Mouse (Mus musculus) heart, embryonic 16.5 days (tissue): Measurements from ENCODE around the gene Pcnx3. TPM values are rescaled to one million over a fixed set of nuclear protein-coding genes. Genes with fewer than 3 reads are reported as not detected.

Experiments used
- ATAC-seq: fragments of 200-750 bp; cut with Nextera tagmentation; replicated peaks from 2 replicates; pipeline ENCODE4 v1.8.0; 2017; ENCODE audit warnings: moderate number of reproducible peaks; ENCODE audit not compliant: insufficient read depth, low FRiP score; ENCODE audit errors: extremely low read depth
- H3K27ac ChIP-seq: fragments of 300-500 bp; sonication (generic); 2 replicates; pipeline ENCODE4 v1.5.1; 2014; ENCODE audit warnings: mild to moderate bottlenecking, low read length, control low read depth, moderate library complexity
- H3K27me3 ChIP-seq: fragments of 300-500 bp; sonication (generic); 2 replicates; pipeline ENCODE4 v1.6.1; 2014; ENCODE audit warnings: low read length, mixed read lengths; ENCODE audit not compliant: control insufficient read depth, insufficient read depth
- H3K36me3 ChIP-seq: fragments of 300-500 bp; sonication (generic); 2 replicates; pipeline ENCODE4 v1.6.1; 2014; ENCODE audit not compliant: control insufficient read depth, insufficient read depth
- H3K4me1 ChIP-seq: fragments of 300-500 bp; sonication (generic); 2 replicates; pipeline ENCODE4 v1.6.1; 2014; ENCODE audit warnings: low read length, mixed read lengths; ENCODE audit not compliant: control insufficient read depth, insufficient read depth
- H3K4me2 ChIP-seq: fragments of 300-500 bp; sonication (generic); 2 replicates; pipeline ENCODE4 v1.6.1; 2014; ENCODE audit warnings: low read depth, mild to moderate bottlenecking, control low read depth, low read length
- H3K4me3 ChIP-seq: fragments of 300-500 bp; sonication (generic); 2 replicates; pipeline ENCODE4 v1.5.1; 2014; ENCODE audit warnings: mild to moderate bottlenecking, control low read depth, low read length
- H3K9ac ChIP-seq: fragments of 300-500 bp; sonication (generic); 2 replicates; pipeline ENCODE4 v1.6.1; 2014; ENCODE audit warnings: low read length, control low read depth
- H3K9me3 ChIP-seq: fragments of 300-500 bp; sonication (generic); replicated peaks from 2 replicates; pipeline ENCODE4 v1.6.1; 2016; ENCODE audit warnings: low read length; ENCODE audit not compliant: control insufficient read depth
- WGBS: fragments of 180-500 bp; shearing (Covaris S2); extraction: QIAGEN DNeasy Blood & Tissue Kit; methylation state at CpG from one replicate; pipeline ENCODE4 v1.1.7; 2014; 5-methylcytosine and 5-hydroxymethylcytosine counted together
- polyA plus RNA-seq: library from polyadenylated mRNA; unstranded; fragments of >200 nt; fragmentation: Nextera tagmentation; extraction: Ambion mirVana; gene quantifications from 2 replicates; pipeline ENCODE4 v1.2.1, GENCODE M21; 2015

The Pcnx3 gene
- polyA plus RNA-seq, 1 experiment from 2014 or later = 11.5 TPM

GRCm38 (mm10) chr19:5653969-5654719 is 34.6 kb downstream of the Pcnx3 start:
- H3K4me3 ChIP-seq = peak overlapping the region; percentile 48
- H3K9me3 ChIP-seq = no peaks in the 10 kb centered on the region
- H3K4me1 ChIP-seq = peaks cover 10% of the 10 kb centered on the region
- H3K36me3 ChIP-seq = peaks cover 11% of the 10 kb centered on the region
- peak overlapping the region; percentile 74 for H3K4me2 ChIP-seq
- peaks cover 9% of the 10 kb centered on the region; the same call in 1 of the 2 replicates for H3K27me3 ChIP-seq
- H3K27ac ChIP-seq = no peak overlapping the region
- H3K9ac ChIP-seq = peak overlapping the region; percentile 50
- WGBS = 30% methylated on average over 62 of the region's 62 CpGs
- ATAC-seq = no peak

- H3K9me3 ChIP-seq = no peaks in the 10 kb centered on the region
- no peak overlapping the region for H3K9ac ChIP-seq
- no peak overlapping the region for H3K27ac ChIP-seq
- H3K4me3 ChIP-seq = no peak overlapping the region
- H3K36me3 ChIP-seq = peaks cover 14% of the 10 kb centered on the region
- H3K4me2 ChIP-seq = no peak overlapping the region
- 85% methylated on average over 6 of the region's 6 CpGs for WGBS
- peaks cover 21% of the 10 kb centered on the region for H3K4me1 ChIP-seq
- no peak for ATAC-seq
- H3K27me3 ChIP-seq = peaks cover 9% of the 10 kb centered on the region; the same call in 1 of the 2 replicates
Observed at GRCm38 (mm10) chr19:5652570-5652969, 36.1 kb downstream of the Pcnx3 start.

GRCm38 (mm10) chr19:5651502-5652274 is 37.0 kb downstream of the Pcnx3 start:
- H3K36me3 ChIP-seq = peaks cover 22% of the 10 kb centered on the region
- H3K27me3 ChIP-seq = peaks cover 9% of the 10 kb centered on the region; the same call in 1 of the 2 replicates
- H3K4me1 ChIP-seq = peaks cover 21% of the 10 kb centered on the region
- H3K4me2 ChIP-seq = no peak overlapping the region
- no peak overlapping the region for H3K4me3 ChIP-seq
- H3K9ac ChIP-seq = no peak overlapping the region
- WGBS = 66% methylated on average over 13 of the region's 13 CpGs
- no peak overlapping the region for H3K27ac ChIP-seq
- ATAC-seq = no peak
- H3K9me3 ChIP-seq = no peaks in the 10 kb centered on the region

- peaks cover 21% of the 10 kb centered on the region for H3K4me1 ChIP-seq
- peaks cover 33% of the 10 kb centered on the region for H3K36me3 ChIP-seq
- H3K4me2 ChIP-seq = peak overlapping the region; percentile 69
- 54% methylated on average over 6 of the region's 6 CpGs for WGBS
- H3K4me3 ChIP-seq = peak overlapping the region; percentile 40
- peak overlapping the region; percentile 61 for H3K9ac ChIP-seq
- ATAC-seq = peak; percentile 12
- H3K27ac ChIP-seq = peak overlapping the region; percentile 85
- H3K27me3 ChIP-seq = peaks cover 3% of the 10 kb centered on the region; the same call in 1 of the 2 replicates
- no peaks in the 10 kb centered on the region for H3K9me3 ChIP-seq
Observed at GRCm38 (mm10) chr19:5649298-5649741, 39.4 kb downstream of the Pcnx3 start.

GRCm38 (mm10) chr19:5648401-5649297 is 40.1 kb downstream of the Pcnx3 start:
- Histone ChIP-seq H3K4me1 (peaks cover 16% of the 10 kb centered on the region), H3K4me3 (peak overlapping the region; percentile 40), H3K27me3 (no peaks in the 10 kb centered on the region), H3K27ac (peak overlapping the region; percentile 85), H3K9ac (peak overlapping the region; percentile 61), H3K4me2 (peak overlapping the region; percentile 69), H3K9me3 (no peaks in the 10 kb centered on the region), H3K36me3 (peaks cover 37% of the 10 kb centered on the region)
- ATAC-seq = peak; percentile 91
- 9% methylated on average over 26 of the region's 26 CpGs for WGBS

DNA sequence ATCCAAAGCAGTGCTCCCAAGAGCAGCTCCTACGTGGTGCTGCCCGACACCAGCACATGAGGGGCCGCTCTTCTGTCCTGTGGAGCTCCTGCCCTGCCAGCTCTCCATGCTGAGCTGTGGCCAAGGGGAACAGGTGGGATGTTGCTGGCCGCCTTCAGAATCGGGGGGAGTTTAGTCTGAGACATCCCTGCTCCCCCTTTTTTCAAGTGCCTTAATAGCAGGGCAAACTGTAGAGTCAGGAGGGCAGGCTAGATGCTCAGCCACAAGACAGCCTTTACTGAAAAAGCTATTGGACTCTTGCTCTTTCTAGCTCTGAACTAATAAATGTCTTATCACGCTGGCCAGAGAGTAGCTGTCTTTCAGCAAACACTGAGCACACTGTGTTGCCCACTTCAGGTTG is 40.9 kb downstream of the Pcnx3 start:
- 86% methylated on average over 6 of the region's 6 CpGs for WGBS
- Histone ChIP-seq H3K9ac (no peak overlapping the region), H3K36me3 (peaks cover 41% of the 10 kb centered on the region)

DNA sequence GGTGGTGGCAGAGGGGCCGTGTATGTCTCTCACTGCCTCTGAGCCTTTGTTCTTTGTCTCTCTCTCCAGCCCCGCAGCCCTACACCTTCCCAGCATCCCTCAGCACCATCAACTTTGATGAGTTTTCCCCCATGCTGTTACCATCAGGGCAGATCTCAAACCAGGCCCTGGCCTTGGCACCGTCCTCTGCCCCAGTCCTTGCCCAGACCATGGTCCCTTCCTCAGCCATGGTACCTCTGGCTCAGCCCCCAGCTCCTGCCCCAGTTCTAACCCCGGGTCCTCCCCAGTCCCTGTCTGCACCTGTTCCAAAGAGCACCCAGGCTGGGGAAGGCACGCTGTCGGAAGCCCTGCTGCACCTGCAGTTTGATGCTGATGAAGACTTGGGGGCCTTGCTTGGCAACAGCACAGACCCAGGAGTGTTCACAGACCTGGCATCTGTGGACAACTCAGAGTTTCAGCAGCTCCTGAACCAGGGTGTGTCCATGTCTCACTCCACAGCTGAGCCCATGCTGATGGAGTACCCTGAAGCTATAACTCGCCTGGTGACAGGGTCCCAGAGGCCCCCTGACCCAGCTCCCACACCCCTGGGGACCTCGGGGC is 41.9 kb downstream of the Pcnx3 start:
- Histone ChIP-seq H3K36me3 (peaks cover 51% of the 10 kb centered on the region), H3K9ac (no peak overlapping the region), H3K9me3 (no peaks in the 10 kb centered on the region), H3K27me3 (no peaks in the 10 kb centered on the region), H3K27ac (no peak overlapping the region), H3K4me2 (no peak overlapping the region), H3K4me1 (peaks cover 16% of the 10 kb centered on the region), H3K4me3 (no peak overlapping the region)
- WGBS = 86% methylated on average over 8 of the region's 8 CpGs
- no peak for ATAC-seq

More for the DNA sequence above, 40.9 kb downstream of the Pcnx3 start:
- no peak overlapping the region for H3K4me2 ChIP-seq
- H3K27me3 ChIP-seq = no peaks in the 10 kb centered on the region
- H3K9me3 ChIP-seq = no peaks in the 10 kb centered on the region
- peaks cover 16% of the 10 kb centered on the region for H3K4me1 ChIP-seq
- H3K4me3 ChIP-seq = no peak overlapping the region
- ATAC-seq = no peak
- H3K27ac ChIP-seq = peak overlapping the region; percentile 85

- Histone ChIP-seq H3K4me1 (peaks cover 17% of the 10 kb centered on the region), H3K4me2 (no peak overlapping the region), H3K36me3 (peaks cover 57% of the 10 kb centered on the region), H3K9me3 (no peaks in the 10 kb centered on the region), H3K9ac (no peak overlapping the region), H3K4me3 (no peak overlapping the region), H3K27me3 (no peaks in the 10 kb centered on the region), H3K27ac (no peak overlapping the region)
- ATAC-seq = no peak
- 97% methylated on average over 9 of the region's 9 CpGs for WGBS
Observed at GRCm38 (mm10) chr19:5645280-5645679, 43.4 kb downstream of the Pcnx3 start.
